Mouse (Mus musculus) lung, postnatal 10 days (tissue): ENCODE results near the gene Pabpn1l.
"Not testable (repeated sequence)": the region's sequence is repeated elsewhere in the genome, so short reads cannot be mapped to it uniquely, and the experiment has no call there.

ENCODE experiments used
- DNase-seq: peaks from one replicate; pipeline ENCODE4 v3.0.0; 2021

Gene Pabpn1l

DNA sequence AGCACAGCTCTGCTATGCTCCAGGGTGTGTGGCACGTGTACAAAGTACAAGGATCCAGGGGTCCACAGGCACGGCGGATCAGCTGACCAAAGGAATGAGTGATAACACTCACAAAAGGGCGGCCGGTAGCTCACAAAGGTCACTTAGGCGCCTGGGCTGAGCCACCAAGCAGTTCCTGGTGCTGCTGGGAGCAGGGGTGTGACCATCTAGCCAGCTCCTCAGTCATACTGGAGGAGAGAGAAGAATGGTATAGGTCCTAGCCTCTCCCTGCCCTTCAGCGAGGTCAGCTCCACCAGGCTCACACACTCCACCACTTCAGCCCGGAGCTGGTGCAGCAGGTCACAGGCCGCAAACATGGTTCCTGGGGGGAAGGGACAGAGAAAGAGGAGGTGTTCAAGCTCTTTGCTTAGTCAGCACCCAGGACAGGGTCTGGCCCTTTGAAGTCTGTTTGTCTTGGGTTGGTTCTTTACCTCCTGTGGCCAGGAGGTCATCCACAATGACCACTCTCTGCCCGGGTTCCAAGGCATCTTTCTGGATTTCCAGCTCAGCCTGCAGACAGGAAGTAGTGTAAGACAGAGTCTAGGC lies 47.8 kb downstream of the Pabpn1l start:
- no peak for DNase-seq

GRCm38 (mm10) chr8:122574264-122574663 lies 48.3 kb downstream of the Pabpn1l start:
- DNase-seq: no peak

- no peak for DNase-seq
Measured at GRCm38 (mm10) chr8:122573577-122573976, 49.0 kb downstream of the Pabpn1l start.

GRCm38 (mm10) chr8:122573176-122573575 lies 49.4 kb downstream of the Pabpn1l start:
- DNase-seq: not testable (repeated sequence)

DNA sequence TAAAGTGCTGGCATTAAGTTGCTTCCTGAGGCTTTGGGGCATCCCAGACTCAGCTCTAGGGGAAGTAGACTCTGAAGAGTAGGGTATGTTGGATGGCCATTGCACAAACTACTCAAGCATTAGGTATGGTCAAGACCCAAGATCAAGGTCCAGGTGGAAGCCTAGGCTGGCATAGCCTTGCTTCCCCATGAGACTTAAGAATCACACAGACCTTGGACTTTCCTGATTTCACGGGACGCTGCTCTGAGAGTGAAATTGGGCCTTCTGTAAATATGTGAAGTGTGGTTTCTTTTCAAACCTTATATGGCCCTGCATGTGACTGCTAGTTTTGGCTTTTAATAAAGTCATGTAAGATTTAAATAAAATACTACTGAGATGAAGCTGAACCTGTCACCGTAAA lies 49.8 kb downstream of the Pabpn1l start:
- DNase-seq: no peak

DNA sequence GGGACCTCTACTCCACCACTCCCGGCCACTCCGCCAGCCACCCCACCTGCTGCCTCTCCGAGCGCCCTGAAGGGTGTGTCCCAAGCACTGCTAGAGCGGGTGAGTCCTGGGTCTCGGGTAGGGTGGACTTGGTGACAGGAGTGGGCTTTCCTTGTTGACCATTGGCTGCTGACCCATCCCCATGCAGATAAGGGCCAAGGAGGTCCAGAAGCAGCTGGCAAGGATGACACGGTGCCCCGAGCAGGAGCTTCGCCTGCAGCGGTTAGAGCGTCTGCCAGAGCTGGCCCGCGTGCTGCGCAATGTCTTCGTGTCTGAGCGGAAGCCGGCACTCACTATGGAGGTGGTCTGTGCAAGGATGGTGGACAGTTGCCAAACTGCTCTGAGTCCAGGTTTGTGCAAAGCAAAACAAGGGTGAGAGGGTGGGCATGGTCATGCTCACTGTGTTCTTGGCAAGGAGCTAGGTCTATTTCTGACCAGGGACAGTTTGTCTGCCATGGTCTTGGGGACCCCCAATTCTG lies 50.7 kb downstream of the Pabpn1l start:
- DNase-seq: no peak

DNA sequence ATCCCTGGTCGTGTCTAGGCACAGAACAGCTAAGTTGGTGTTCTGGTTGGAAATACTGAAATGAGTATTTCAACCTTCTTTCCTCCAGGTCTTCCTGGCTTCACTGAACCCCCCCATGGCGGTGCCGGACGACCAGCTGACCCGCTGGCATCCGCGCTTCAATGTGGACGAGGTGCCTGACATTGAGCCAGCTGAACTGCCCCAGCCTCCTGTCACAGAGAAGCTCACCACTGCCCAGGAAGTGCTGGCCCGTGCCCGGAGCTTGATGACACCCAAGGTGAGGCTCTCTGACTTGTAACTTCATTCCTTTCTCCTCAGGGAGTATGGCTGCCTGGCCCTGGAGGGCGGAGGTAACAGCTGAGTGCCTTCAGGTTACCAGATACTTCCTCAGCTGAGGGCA lies 51.4 kb downstream of the Pabpn1l start:
- no peak for DNase-seq

DNA sequence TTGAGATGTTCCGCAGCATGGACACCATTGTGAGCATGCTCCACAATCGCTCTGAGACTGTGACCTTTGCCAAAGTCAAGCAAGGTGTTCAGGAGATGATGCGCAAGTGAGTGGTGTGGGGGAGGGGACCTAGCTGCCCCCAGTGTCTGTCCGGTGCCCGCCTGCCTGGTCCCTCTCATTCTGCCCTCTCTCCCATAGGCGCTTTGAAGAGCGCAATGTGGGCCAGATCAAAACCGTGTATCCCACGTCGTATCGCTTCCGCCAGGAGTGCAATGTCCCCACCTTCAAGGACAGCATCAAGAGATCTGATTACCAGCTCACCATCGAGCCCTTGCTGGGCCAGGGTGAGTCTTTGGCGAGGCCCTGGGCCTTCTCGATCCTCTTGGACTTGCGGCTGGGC lies 52.5 kb downstream of the Pabpn1l start:
- no peak for DNase-seq
